Mouse (Mus musculus) embryonic facial prominence, embryonic 13.5 days (tissue): ENCODE results near the gene Mkrn1. TPM values are rescaled to one million over a fixed set of nuclear protein-coding genes. Genes with fewer than 3 reads are reported as not detected.

Experiments
- polyA plus RNA-seq: library from polyadenylated mRNA; unstranded; fragments of >200 nt; fragmentation: Nextera tagmentation; extraction: Ambion mirVana; gene quantifications from 2 replicates; pipeline ENCODE4 v1.2.1, GENCODE M21; 2015

Gene Mkrn1
- polyA plus RNA-seq, 1 experiment from 2014 or later = 51.6 TPM

Other genes with a start within 250 kb of the Mkrn1 start
- 5.8 and 7.4 TPM in 2 replicates for gene Kdm7a, start 213.7 kb downstream of the Mkrn1 start, polyA plus RNA-seq
- gene Slc37a3, start 42.8 kb downstream of the Mkrn1 start, polyA plus RNA-seq = 51.3 and 59.1 TPM in 2 replicates
- 0.61 and 0.77 TPM in 2 replicates for gene Rab19, start 39.3 kb downstream of the Mkrn1 start, polyA plus RNA-seq
- 18.0 and 21.2 TPM in 2 replicates for gene Dennd2a, start 137.4 kb upstream of the Mkrn1 start, polyA plus RNA-seq
- 40.6 and 42.3 TPM in 2 replicates for gene Adck2, start 153.4 kb upstream of the Mkrn1 start, polyA plus RNA-seq
- 1.7 TPM in 1 of 2 replicates, not detected in the other for gene Gm42420, start 165.3 kb upstream of the Mkrn1 start, polyA plus RNA-seq
- gene Ndufb2, start 172.1 kb upstream of the Mkrn1 start, polyA plus RNA-seq = 330 and 353 TPM in 2 replicates